In the genomic region with DNA sequence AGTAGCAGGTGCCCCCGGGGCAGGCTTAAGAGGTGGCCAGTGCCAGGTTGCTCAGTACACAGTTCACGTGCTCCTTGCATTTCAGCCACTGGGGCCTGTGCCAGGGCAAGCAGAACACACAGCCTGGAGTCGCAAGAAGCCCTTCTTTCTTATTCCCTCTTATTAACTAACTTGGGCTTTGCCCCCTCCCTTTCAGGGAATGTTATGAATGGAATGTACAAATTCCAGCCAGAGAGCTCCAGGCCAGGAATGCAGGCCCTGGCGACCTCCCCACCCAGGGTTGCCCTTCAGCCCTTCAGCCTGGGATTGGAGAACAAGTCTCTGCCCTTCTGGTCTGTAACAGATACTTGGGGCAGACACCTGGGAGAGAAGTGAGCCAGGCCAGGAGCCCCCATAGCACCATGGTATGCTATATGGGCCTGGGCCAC, we compare ENCODE assay signal across 7 mouse cellular contexts. TPM values are rescaled to one million over a fixed set of nuclear protein-coding genes. Genes with fewer than 3 reads are reported as not detected.
DNase-seq lines count a peak whose midpoint lies in the region; ATAC-seq and TF ChIP-seq lines count a peak whose summit lies in the region.

No protein-coding gene starts in this region.

- no peak overlapping the region for H3K4me3 ChIP-seq in gastrocnemius, adult 2 months
- H3K4me3 ChIP-seq in hindbrain, embryonic 14.5 days (replicated peaks; ENCODE audit: low read length) = no peak overlapping the region
- no peak overlapping the region for H3K4me3 ChIP-seq in limb, embryonic 10.5 days

- no peak overlapping the region for H3K4me2 ChIP-seq in hindbrain, embryonic 14.5 days (replicated peaks)

- 47% methylated on average over 4 of the region's 4 CpGs for WGBS in hindbrain, embryonic 14.5 days
- 55% methylated on average over 4 of the region's 4 CpGs for WGBS in limb, embryonic 10.5 days

- TF ChIP-seq CTCF in gastrocnemius, adult 2 months (IDR thresholded peaks at IDR 0.05) = no peak

- H3K27me3 ChIP-seq in hindbrain, embryonic 14.5 days (ENCODE audit: control insufficient read depth, insufficient read depth, low read length) = no peaks in the 10 kb centered on the region
- no peaks in the 10 kb centered on the region for H3K27me3 ChIP-seq in limb, embryonic 10.5 days (ENCODE audit: low read depth, poor library complexity, severe bottlenecking)

- H3K36me3 ChIP-seq in hindbrain, embryonic 14.5 days (replicated peaks; ENCODE audit: control insufficient read depth, insufficient read depth) = no peaks in the 10 kb centered on the region
- H3K36me3 ChIP-seq in limb, embryonic 10.5 days = no peaks in the 10 kb centered on the region

- intact Hi-C loops in gastrocnemius, adult 2 months (cut with DNase I) = loop anchor here (1.0 kb wide), 1 partner anchor 45 kb away; no protein-coding TSS in a partner anchor

- no peak overlapping the region for H3K9ac ChIP-seq in hindbrain, embryonic 14.5 days

- peaks cover 12% of the 10 kb centered on the region for H3K4me1 ChIP-seq in hindbrain, embryonic 14.5 days (replicated peaks; ENCODE audit: control insufficient read depth, insufficient read depth, low read length)
- peaks cover 14% of the 10 kb centered on the region for H3K4me1 ChIP-seq in limb, embryonic 10.5 days

- peak; percentile 71; the same call in 1 of the 2 replicates for ATAC-seq in hindbrain, embryonic 14.5 days (ENCODE audit: low FRiP score)

- DNase-seq in Muller cell, postnatal 12 days (ENCODE audit: inconsistent ontology term) = peak; percentile 92
- DNase-seq in adrenal gland, adult 8-10 months = peak; percentile 37
- peak; percentile 84 for DNase-seq in gastrocnemius, adult 2 months
- no peak for DNase-seq in hindbrain, embryonic 14.5 days (ENCODE audit: low spot score)
- no peak for DNase-seq in limb, embryonic 10.5 days (ENCODE audit: low spot score)
- peak; percentile 18 for DNase-seq in neural tube, embryonic 10.5 days (ENCODE audit: extremely low spot score, low spot score)
- DNase-seq in thymus, postnatal 25 days = no peak

- H3K27ac ChIP-seq in gastrocnemius, adult 2 months = peak overlapping the region; percentile 91
- peak overlapping the region; percentile 54 for H3K27ac ChIP-seq in hindbrain, embryonic 14.5 days
- peak overlapping the region; percentile 20; the same call in 1 of the 2 replicates for H3K27ac ChIP-seq in limb, embryonic 10.5 days

- no peaks in the 10 kb centered on the region for H3K9me3 ChIP-seq in hindbrain, embryonic 14.5 days (ENCODE audit: control insufficient read depth, low read length)
- H3K9me3 ChIP-seq in limb, embryonic 10.5 days (replicated peaks) = no peaks in the 10 kb centered on the region

RNA-seq across cellular contexts. Expression of a gene that starts 22.0 kb away (rescaled TPM):
- 100 to 1,000 TPM; 137 to 222 (median 182) TPM for total RNA-seq in adrenal gland, adult 8-10 months (2022)
- total RNA-seq in gastrocnemius, adult 2 months (2021) = 1 to 10 TPM; 3.6 to 5.3 TPM
- polyA plus RNA-seq in hindbrain, embryonic 14.5 days (2014; fragmentation: Nextera tagmentation; extraction: Ambion mirVana) = 47.0 and 53.8 TPM in 2 replicates
- polyA plus RNA-seq in limb, embryonic 10.5 days (2016; fragmentation: Nextera tagmentation; extraction: Ambion mirVana) = 1.6 and 1.7 TPM in 2 replicates

RNA-seq across cellular contexts. Expression of a gene that starts 45.8 kb away (rescaled TPM):
- 10 to 100 TPM; 18.3 to 30.6 (median 27.6) TPM for total RNA-seq in adrenal gland, adult 8-10 months (2022)
- total RNA-seq in gastrocnemius, adult 2 months (2021) = 10 to 100 TPM; 54.4 to 64.4 TPM
- 15.7 and 16.2 TPM in 2 replicates for polyA plus RNA-seq in hindbrain, embryonic 14.5 days (2014; fragmentation: Nextera tagmentation; extraction: Ambion mirVana)
- 4.3 and 7.5 TPM in 2 replicates for polyA plus RNA-seq in limb, embryonic 10.5 days (2016; fragmentation: Nextera tagmentation; extraction: Ambion mirVana)

Comparison
In these comparisons a context has a peak if more than half of its experiments do, and no peak if none do; other contexts are left out.
1. DNase-seq: peak in Muller cell, postnatal 12 days (single experiment), adrenal gland, adult 8-10 months (single experiment), gastrocnemius, adult 2 months (single experiment) and neural tube, embryonic 10.5 days (single experiment); none in hindbrain, embryonic 14.5 days (single experiment), limb, embryonic 10.5 days (single experiment) and thymus, postnatal 25 days (single experiment).
2. H3K27ac ChIP-seq: peak in every context shown above with its lines; median percentile 91 in gastrocnemius, adult 2 months; 54 in hindbrain, embryonic 14.5 days; 20 in limb, embryonic 10.5 days.
3. RNA of a gene that starts 22.0 kb away (total RNA-seq): 137 to 222 TPM in adrenal gland, adult 8-10 months; 3.6 to 5.3 TPM in gastrocnemius, adult 2 months; every median in the first group is over 10 times any median in the second.